Mouse (Mus musculus) embryonic facial prominence, embryonic 11.5 days (tissue): ENCODE measurements at regions not wholly inside any gene's neighbourhood (a gene's known extent, or its start where the extent isn't known, plus 50 kb on each side); places are given as distances from the start of the nearest gene placed in this dataset.

Source experiments
- ATAC-seq: fragments of 200-750 bp; cut with Nextera tagmentation; replicated peaks from 2 replicates; pipeline ENCODE4 v1.8.0; 2017; ENCODE audit warnings: low read depth; ENCODE audit not compliant: insufficient number of reproducible peaks, low FRiP score, low TSS enrichment
- DNase-seq: peaks from one replicate; pipeline ENCODE4 v3.0.0-alpha.2; 2015; ENCODE audit warnings: low spot score
- H3K27ac ChIP-seq: fragments of 300-500 bp; sonication (generic); replicated peaks from 2 replicates; pipeline ENCODE4 v1.5.1; 2014; ENCODE audit warnings: mild to moderate bottlenecking, low read depth, low read length, control low read depth
- H3K27me3 ChIP-seq: fragments of 300-500 bp; sonication (generic); 2 replicates; pipeline ENCODE4 v1.6.1; 2014; ENCODE audit warnings: mild to moderate bottlenecking, low read length, moderate library complexity, mixed read lengths; ENCODE audit not compliant: control insufficient read depth, insufficient read depth
- H3K36me3 ChIP-seq: fragments of 300-500 bp; sonication (generic); replicated peaks from 2 replicates; pipeline ENCODE4 v1.6.1; 2014; ENCODE audit warnings: low read depth, mild to moderate bottlenecking, low read length, moderate library complexity, mixed read lengths; ENCODE audit not compliant: control insufficient read depth, insufficient read depth
- H3K4me1 ChIP-seq: fragments of 300-500 bp; sonication (generic); 2 replicates; pipeline ENCODE4 v1.6.1; 2014; ENCODE audit warnings: low read length, mixed read lengths; ENCODE audit not compliant: control insufficient read depth, insufficient read depth
- H3K4me2 ChIP-seq: fragments of 300-500 bp; sonication (generic); 2 replicates; pipeline ENCODE4 v1.6.1; 2014; ENCODE audit warnings: low read depth, mild to moderate bottlenecking, control low read depth, low read length, moderate library complexity
- H3K4me3 ChIP-seq: fragments of 300-500 bp; sonication (generic); 2 replicates; pipeline ENCODE4 v1.5.1; 2014; ENCODE audit warnings: low read depth, low read length, control low read depth
- H3K9ac ChIP-seq: fragments of 300-500 bp; sonication (generic); replicated peaks from 2 replicates; pipeline ENCODE4 v1.6.1; 2014; ENCODE audit warnings: mild to moderate bottlenecking, control low read depth, low read length
- H3K9me3 ChIP-seq: fragments of 300-500 bp; sonication (generic); replicated peaks from 2 replicates; pipeline ENCODE4 v1.6.1; 2016; ENCODE audit warnings: mild to moderate bottlenecking, low read length, inconsistent platforms, mixed read lengths; ENCODE audit not compliant: control insufficient read depth
- WGBS: fragments of 180-500 bp; shearing (Covaris S2); extraction: QIAGEN DNeasy Blood & Tissue Kit; methylation state at CpG from one replicate; pipeline ENCODE4 v1.1.7; 2014; 5-methylcytosine and 5-hydroxymethylcytosine counted together

DNA sequence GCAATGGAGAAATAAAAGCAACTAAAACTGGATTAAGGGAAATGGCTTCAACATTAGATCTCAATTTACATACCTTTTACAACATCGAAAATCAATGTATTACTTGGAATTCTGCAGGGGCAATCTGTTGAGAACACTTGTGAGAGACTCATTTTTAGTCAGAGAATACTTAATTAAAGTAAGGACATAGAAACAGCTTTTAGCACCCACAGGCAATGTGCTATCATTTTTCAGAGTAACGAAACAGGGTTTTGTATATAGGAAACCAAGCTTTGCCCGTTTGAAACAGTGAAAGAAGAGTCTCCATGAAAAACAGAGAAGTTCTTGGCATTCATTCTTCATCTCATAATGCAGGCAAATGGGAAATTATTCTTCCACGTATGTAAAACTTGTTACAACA lies 196.4 kb downstream of the Tdrd3 start:
- WGBS, result 86% methylated on average over 4 of the region's 4 CpGs
- Histone ChIP-seq H3K4me3 (no peak overlapping the region), H3K4me2 (no peak overlapping the region)

DNA sequence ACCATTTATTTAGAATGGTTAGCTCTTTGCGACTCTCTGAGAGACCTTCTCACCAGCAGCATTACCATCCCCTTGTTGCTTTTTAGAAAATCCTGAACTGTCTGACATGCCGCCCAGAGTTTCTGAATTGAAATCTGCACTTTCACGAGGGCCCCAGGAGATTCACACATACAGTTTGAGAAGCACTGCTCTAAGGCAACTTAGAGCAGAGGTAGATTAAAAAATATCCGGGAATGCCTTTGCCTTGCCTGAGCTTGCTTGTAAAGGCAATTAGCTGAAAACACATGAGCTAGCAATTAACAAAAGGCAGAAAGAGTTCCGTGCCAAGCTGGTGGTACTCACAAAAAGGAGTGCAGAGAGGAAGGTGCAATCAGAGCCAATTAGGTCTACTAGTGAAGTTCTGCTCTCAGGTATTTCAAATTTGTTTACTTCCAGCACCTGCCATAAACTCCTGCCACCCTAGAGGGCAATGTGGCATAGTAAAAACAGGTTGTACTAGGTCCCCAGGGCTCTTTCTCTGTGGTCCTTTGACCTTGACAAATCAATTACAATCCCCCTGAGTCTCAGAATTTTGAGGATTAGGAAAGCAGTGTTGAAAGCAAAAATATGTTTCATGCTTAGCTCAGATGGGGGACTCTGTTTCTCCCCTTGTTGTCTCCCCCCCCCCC lies 203.1 kb downstream of the Tdrd3 start:
- Histone ChIP-seq H3K9ac (no peak overlapping the region), H3K27ac (no peak overlapping the region), H3K4me1 (no peaks in the 10 kb centered on the region), H3K4me2 (no peak overlapping the region), H3K9me3 (no peaks in the 10 kb centered on the region), H3K27me3 (no peaks in the 10 kb centered on the region), H3K36me3 (no peaks in the 10 kb centered on the region), H3K4me3 (no peak overlapping the region)
- DNase-seq, result peak; percentile 49
- WGBS, result 53% methylated on average over 5 of the region's 5 CpGs
- no peak for ATAC-seq

More for the DNA sequence above, 196.4 kb downstream of the Tdrd3 start:
- Histone ChIP-seq H3K27me3 (no peaks in the 10 kb centered on the region), H3K36me3 (no peaks in the 10 kb centered on the region), H3K27ac (no peak overlapping the region), H3K9me3 (no peaks in the 10 kb centered on the region), H3K4me1 (no peaks in the 10 kb centered on the region), H3K9ac (no peak overlapping the region)
- ATAC-seq (no peak), DNase-seq (no peak)

DNA sequence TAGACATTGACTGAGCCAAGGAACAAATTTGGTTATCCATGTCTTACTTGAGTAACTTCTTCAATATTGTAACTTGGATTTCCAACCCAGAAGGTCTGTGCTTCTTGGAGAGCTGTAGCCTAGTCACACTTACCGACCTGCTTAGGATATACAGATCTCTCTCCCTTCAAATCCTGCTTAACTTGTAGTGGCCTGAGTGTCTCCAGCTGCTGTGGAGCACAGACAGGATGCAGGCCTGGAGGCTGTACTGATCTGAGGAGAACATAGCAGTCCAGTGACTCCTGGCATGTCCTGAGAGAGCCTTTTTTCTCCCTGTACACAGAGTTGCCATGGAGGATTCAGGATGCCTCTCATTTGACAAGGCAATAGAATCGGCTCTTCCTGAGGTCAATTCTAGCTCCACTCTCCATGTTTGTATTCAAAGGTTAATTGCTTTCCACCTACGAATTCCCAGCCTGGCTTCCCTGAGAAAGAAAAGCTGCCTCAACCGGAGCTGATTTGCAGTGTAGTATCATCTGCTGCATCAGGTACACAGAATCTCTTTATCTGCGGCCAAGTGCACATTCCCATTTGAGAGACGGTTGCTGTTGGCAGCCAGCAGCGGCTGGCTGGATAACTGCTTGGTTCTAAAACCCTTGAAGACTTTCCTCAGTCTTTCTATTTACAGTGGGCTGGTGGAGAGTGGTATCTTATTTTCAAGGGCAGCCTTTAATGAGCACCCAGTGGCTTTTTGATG lies 214.8 kb downstream of the Tdrd3 start:
- ATAC-seq (no peak), DNase-seq (no peak)
- Histone ChIP-seq H3K27me3 (no peaks in the 10 kb centered on the region), H3K27ac (no peak overlapping the region), H3K9ac (no peak overlapping the region), H3K4me1 (no peaks in the 10 kb centered on the region), H3K4me3 (no peak overlapping the region), H3K36me3 (no peaks in the 10 kb centered on the region), H3K4me2 (no peak overlapping the region), H3K9me3 (no peaks in the 10 kb centered on the region)
- 72% methylated on average over 7 of the region's 7 CpGs for WGBS

DNA sequence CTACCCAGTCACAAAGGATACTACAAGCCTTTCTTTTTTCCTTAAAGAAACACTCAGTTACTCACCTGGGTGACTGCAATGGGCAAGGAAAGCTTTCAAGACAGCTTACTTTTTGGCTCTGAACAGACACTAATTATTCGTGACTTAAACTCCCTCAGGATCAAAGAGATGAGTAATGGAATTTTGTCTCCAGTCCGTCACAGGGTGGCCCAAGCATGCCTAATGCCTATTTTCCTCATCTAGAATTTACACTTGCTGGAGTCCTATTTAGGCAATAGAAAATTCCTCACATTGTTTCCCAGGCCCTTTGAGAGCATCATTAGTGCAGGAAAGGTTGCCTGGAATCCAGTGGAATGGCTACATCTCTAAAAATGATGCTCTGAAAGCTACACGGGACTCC lies 218.2 kb downstream of the Tdrd3 start:
- no peak for DNase-seq
- Histone ChIP-seq H3K4me1 (no peaks in the 10 kb centered on the region), H3K36me3 (no peaks in the 10 kb centered on the region), H3K4me2 (no peak overlapping the region), H3K27me3 (no peaks in the 10 kb centered on the region), H3K27ac (no peak overlapping the region), H3K9me3 (no peaks in the 10 kb centered on the region), H3K4me3 (no peak overlapping the region), H3K9ac (no peak overlapping the region)
- no peak for ATAC-seq
- 43% methylated on average over 3 of the region's 3 CpGs for WGBS

DNA sequence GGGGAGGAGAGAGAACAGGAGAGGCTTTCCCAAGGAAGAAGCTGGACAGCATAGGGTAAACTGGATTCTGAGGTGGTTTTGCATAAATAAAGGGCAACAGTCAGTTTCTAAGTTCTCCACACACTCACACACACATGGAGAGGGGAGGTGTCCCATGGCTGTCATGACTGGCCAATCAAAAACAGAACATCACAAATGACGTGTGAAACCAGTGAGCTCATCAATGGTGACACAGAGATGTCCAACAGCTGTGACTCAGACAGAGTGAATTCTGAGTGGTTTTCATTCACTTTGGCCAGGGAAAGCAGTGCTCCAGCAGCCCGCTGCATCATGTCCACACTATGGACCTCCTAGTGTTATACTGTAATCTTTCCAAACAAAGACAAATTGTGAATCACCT lies 220.7 kb downstream of the Tdrd3 start:
- Histone ChIP-seq H3K4me3 (no peak overlapping the region), H3K4me1 (no peaks in the 10 kb centered on the region), H3K36me3 (no peaks in the 10 kb centered on the region), H3K4me2 (no peak overlapping the region), H3K27ac (no peak overlapping the region), H3K9me3 (no peaks in the 10 kb centered on the region), H3K27me3 (no peaks in the 10 kb centered on the region), H3K9ac (no peak overlapping the region)
- ATAC-seq, result no peak
- DNase-seq, result no peak
- WGBS, result 88% methylated on average over 2 of the region's 2 CpGs

DNA sequence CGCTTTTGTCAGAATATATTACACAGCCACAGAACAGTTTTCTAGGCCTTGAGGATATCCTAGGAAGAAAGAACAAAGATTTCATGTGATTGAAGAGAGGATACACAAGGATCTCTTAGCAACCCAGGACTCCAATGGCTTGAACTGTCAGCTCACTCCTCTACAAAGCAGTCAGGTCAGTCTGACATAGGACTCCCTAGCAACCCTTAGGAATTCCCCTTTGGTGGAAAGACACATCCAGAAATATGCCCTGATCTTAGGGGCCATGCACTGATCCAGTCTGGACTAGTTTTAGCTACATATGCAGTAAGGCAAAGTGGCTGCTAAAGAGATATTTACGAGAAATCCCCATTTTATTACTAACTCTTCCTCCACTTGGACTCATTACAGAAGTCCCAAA lies 251.5 kb downstream of the Tdrd3 start:
- no peaks in the 10 kb centered on the region for H3K36me3 ChIP-seq

DNA sequence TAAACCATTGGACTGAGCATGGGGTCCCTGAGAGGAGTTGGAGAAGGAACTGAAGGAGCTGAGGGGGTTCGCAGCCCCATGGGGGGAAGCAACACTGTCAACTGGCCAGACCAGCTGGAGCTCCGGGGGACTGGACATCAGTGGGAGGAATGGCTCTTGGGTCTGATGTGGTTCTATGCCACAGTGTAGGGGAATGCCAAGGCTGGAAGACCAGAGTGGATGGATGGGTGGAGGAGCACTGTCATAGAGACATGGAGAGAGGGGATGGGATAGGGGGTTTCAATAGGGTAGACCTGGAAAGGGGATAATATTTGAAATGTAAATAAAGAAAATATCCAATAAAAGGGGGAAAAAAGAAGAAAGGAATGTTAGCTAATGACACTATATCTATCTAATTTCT lies 253.1 kb downstream of the Tdrd3 start:
- 97% methylated on average over 2 of the region's 2 CpGs for WGBS
- no peaks in the 10 kb centered on the region for H3K27me3 ChIP-seq
- no peaks in the 10 kb centered on the region for H3K36me3 ChIP-seq
- H3K4me1 ChIP-seq, result no peaks in the 10 kb centered on the region
- no peak for DNase-seq
- ATAC-seq, result no peak
- no peak overlapping the region for H3K9ac ChIP-seq
- no peaks in the 10 kb centered on the region for H3K9me3 ChIP-seq
- no peak overlapping the region for H3K4me2 ChIP-seq
- no peak overlapping the region for H3K27ac ChIP-seq
- no peak overlapping the region for H3K4me3 ChIP-seq

More for the DNA sequence above, 251.5 kb downstream of the Tdrd3 start:
- 83% methylated on average over 2 of the region's 2 CpGs for WGBS
- H3K9me3 ChIP-seq, result no peaks in the 10 kb centered on the region
- H3K4me2 ChIP-seq, result no peak overlapping the region
- no peaks in the 10 kb centered on the region for H3K27me3 ChIP-seq
- DNase-seq (no peak), ATAC-seq (no peak)
- H3K27ac ChIP-seq, result no peak overlapping the region
- H3K4me3 ChIP-seq, result no peak overlapping the region
- no peaks in the 10 kb centered on the region for H3K4me1 ChIP-seq
- H3K9ac ChIP-seq, result no peak overlapping the region

DNA sequence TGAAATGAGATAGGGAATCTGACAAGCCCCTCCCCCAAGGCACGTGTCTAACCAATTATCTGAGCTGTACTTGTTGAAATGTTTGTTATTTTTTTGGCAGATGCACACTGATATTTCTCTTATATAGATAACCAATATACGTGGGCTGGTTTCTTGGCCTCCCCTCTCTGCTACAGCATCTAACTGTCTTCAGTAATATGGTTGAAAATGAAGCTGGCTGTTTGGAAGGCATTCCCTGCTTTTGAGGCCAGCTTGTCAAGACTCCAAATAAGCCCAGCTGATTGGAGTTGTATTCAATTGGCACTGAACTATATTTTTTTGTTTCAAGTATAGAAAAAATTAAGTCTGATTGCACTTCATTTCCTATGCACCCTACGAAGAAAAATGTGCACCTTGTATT lies 264.3 kb downstream of the Tdrd3 start:
- 72% methylated on average over 3 of the region's 3 CpGs for WGBS
- H3K9ac ChIP-seq, result no peak overlapping the region
- H3K4me3 ChIP-seq, result no peak overlapping the region
- H3K4me2 ChIP-seq, result no peak overlapping the region
- no peaks in the 10 kb centered on the region for H3K36me3 ChIP-seq
- H3K4me1 ChIP-seq, result no peaks in the 10 kb centered on the region
- H3K27me3 ChIP-seq, result no peaks in the 10 kb centered on the region
- no peak for DNase-seq
- ATAC-seq, result no peak
- no peaks in the 10 kb centered on the region for H3K9me3 ChIP-seq
- no peak overlapping the region for H3K27ac ChIP-seq
